Mouse (Mus musculus): Measurements from ENCODE around the gene Pla2g12a. TPM values are rescaled to one million over a fixed set of nuclear protein-coding genes. Genes with fewer than 3 reads are reported as not detected.
A peak's percentile ranks its signal among the peaks of the same experiment; 100 is the strongest.

Pla2g12a gene
- polyA plus RNA-seq, 1 experiment from 2014 or later = 38.4 TPM

GRCm38 (mm10) chr3:129887779-129888517 is 9.5 kb downstream of the Pla2g12a start:
- H3K9me3 ChIP-seq (replicated peaks; ENCODE audit: control insufficient read depth, low read length, poor library complexity, severe bottlenecking) = no peaks in the 10 kb centered on the region
- 91% methylated on average over 13 of the region's 13 CpGs for WGBS

GRCm38 (mm10) chr3:129892003-129892402 is 13.6 kb downstream of the Pla2g12a start:
- Histone ChIP-seq H3K9ac (ENCODE audit: low read depth, low read length) (no peak overlapping the region), H3K36me3 (ENCODE audit: control insufficient read depth, insufficient read depth, low read length) (peaks cover 13% of the 10 kb centered on the region), H3K4me3 (ENCODE audit: low read depth, low read length) (no peak overlapping the region), H3K27ac (ENCODE audit: low read length) (no peak overlapping the region), H3K9me3 (replicated peaks; ENCODE audit: control insufficient read depth, low read length, poor library complexity, severe bottlenecking) (no peaks in the 10 kb centered on the region), H3K4me1 (ENCODE audit: control insufficient read depth, insufficient read depth, low read length) (no peaks in the 10 kb centered on the region), H3K27me3 (ENCODE audit: control insufficient read depth, insufficient read depth, low read depth, low read length) (no peaks in the 10 kb centered on the region), H3K4me2 (ENCODE audit: low read length) (no peak overlapping the region)
- no peak for ATAC-seq
- 95% methylated on average over 5 of the region's 5 CpGs for WGBS

More at GRCm38 (mm10) chr3:129887779-129888517, 9.5 kb downstream of the Pla2g12a start:
- Histone ChIP-seq H3K36me3 (ENCODE audit: control insufficient read depth, insufficient read depth, low read length) (peaks cover 11% of the 10 kb centered on the region; the same call in 1 of the 2 replicates), H3K27me3 (ENCODE audit: control insufficient read depth, insufficient read depth, low read depth, low read length) (no peaks in the 10 kb centered on the region), H3K9ac (ENCODE audit: low read depth, low read length) (no peak overlapping the region), H3K4me2 (ENCODE audit: low read length) (no peak overlapping the region), H3K4me1 (ENCODE audit: control insufficient read depth, insufficient read depth, low read length) (no peaks in the 10 kb centered on the region), H3K4me3 (ENCODE audit: low read depth, low read length) (no peak overlapping the region), H3K27ac (ENCODE audit: low read length) (no peak overlapping the region)
- ATAC-seq = no peak

GRCm38 (mm10) chr3:129893143-129893542 is 14.7 kb downstream of the Pla2g12a start:
- ATAC-seq = no peak
- Histone ChIP-seq H3K27me3 (ENCODE audit: control insufficient read depth, insufficient read depth, low read depth, low read length) (no peaks in the 10 kb centered on the region), H3K9me3 (replicated peaks; ENCODE audit: control insufficient read depth, low read length, poor library complexity, severe bottlenecking) (no peaks in the 10 kb centered on the region), H3K4me2 (ENCODE audit: low read length) (no peak overlapping the region), H3K27ac (ENCODE audit: low read length) (no peak overlapping the region), H3K4me3 (ENCODE audit: low read depth, low read length) (no peak overlapping the region), H3K4me1 (ENCODE audit: control insufficient read depth, insufficient read depth, low read length) (no peaks in the 10 kb centered on the region), H3K9ac (ENCODE audit: low read depth, low read length) (no peak overlapping the region), H3K36me3 (ENCODE audit: control insufficient read depth, insufficient read depth, low read length) (peaks cover 13% of the 10 kb centered on the region)
- 96% methylated on average over 3 of the region's 3 CpGs for WGBS

- Histone ChIP-seq H3K4me1 (ENCODE audit: control insufficient read depth, insufficient read depth, low read length) (peaks cover under 1% of the 10 kb centered on the region), H3K9ac (ENCODE audit: low read depth, low read length) (no peak overlapping the region), H3K27me3 (ENCODE audit: control insufficient read depth, insufficient read depth, low read depth, low read length) (no peaks in the 10 kb centered on the region), H3K4me3 (ENCODE audit: low read depth, low read length) (no peak overlapping the region), H3K36me3 (ENCODE audit: control insufficient read depth, insufficient read depth, low read length) (peaks cover 11% of the 10 kb centered on the region), H3K4me2 (ENCODE audit: low read length) (no peak overlapping the region), H3K9me3 (replicated peaks; ENCODE audit: control insufficient read depth, low read length, poor library complexity, severe bottlenecking) (no peaks in the 10 kb centered on the region), H3K27ac (ENCODE audit: low read length) (no peak overlapping the region)
- ATAC-seq = no peak
- WGBS = 91% methylated on average over 6 of the region's 6 CpGs
These were observed 18.2 kb downstream of the Pla2g12a start for GRCm38 (mm10) chr3:129896591-129896990.

- no peaks in the 10 kb centered on the region; the same call in 1 of the 2 replicates for H3K36me3 ChIP-seq (ENCODE audit: control insufficient read depth, insufficient read depth, low read length)
- H3K9me3 ChIP-seq (replicated peaks; ENCODE audit: control insufficient read depth, low read length, poor library complexity, severe bottlenecking) = no peaks in the 10 kb centered on the region
- H3K4me3 ChIP-seq (ENCODE audit: low read depth, low read length) = no peak overlapping the region
- peaks cover 6% of the 10 kb centered on the region for H3K4me1 ChIP-seq (ENCODE audit: control insufficient read depth, insufficient read depth, low read length)
- no peak overlapping the region for H3K9ac ChIP-seq (ENCODE audit: low read depth, low read length)
- no peak overlapping the region for H3K4me2 ChIP-seq (ENCODE audit: low read length)
- ATAC-seq = no peak
- WGBS = 66% methylated on average over 4 of the region's 4 CpGs
- H3K27ac ChIP-seq (ENCODE audit: low read length) = no peak overlapping the region
- H3K27me3 ChIP-seq (ENCODE audit: control insufficient read depth, insufficient read depth, low read depth, low read length) = no peaks in the 10 kb centered on the region
These were observed 20.5 kb downstream of the Pla2g12a start for GRCm38 (mm10) chr3:129898886-129899285.

GRCm38 (mm10) chr3:129901271-129901809 is 22.9 kb downstream of the Pla2g12a start, which contains the start of gene Casp6:
TSS of gene Casp6 (plus strand) at chr3:129901425.
- Histone ChIP-seq H3K27me3 (ENCODE audit: control insufficient read depth, insufficient read depth, low read depth, low read length) (no peaks in the 10 kb centered on the region), H3K36me3 (ENCODE audit: control insufficient read depth, insufficient read depth, low read length) (no peaks in the 10 kb centered on the region), H3K27ac (ENCODE audit: low read length) (no peak within 1 kb of the TSS; the same call in 1 of the 2 replicates), H3K4me1 (ENCODE audit: control insufficient read depth, insufficient read depth, low read length) (peaks cover 6% of the 10 kb centered on the region), H3K4me2 (ENCODE audit: low read length) (peak within 1 kb of the TSS; percentile 78), H3K9me3 (replicated peaks; ENCODE audit: control insufficient read depth, low read length, poor library complexity, severe bottlenecking) (no peaks in the 10 kb centered on the region), H3K9ac (ENCODE audit: low read depth, low read length) (peak within 1 kb of the TSS; percentile 65), H3K4me3 (ENCODE audit: low read depth, low read length) (peak within 1 kb of the TSS; percentile 49)
- under 1% methylated on average over 34 of the region's 34 CpGs for WGBS
- ATAC-seq = peak; percentile 95

- WGBS = 99% methylated on average over 3 of the region's 3 CpGs
- Histone ChIP-seq H3K27ac (ENCODE audit: low read length) (no peak overlapping the region), H3K4me3 (ENCODE audit: low read depth, low read length) (no peak overlapping the region), H3K9ac (ENCODE audit: low read depth, low read length) (no peak overlapping the region), H3K9me3 (replicated peaks; ENCODE audit: control insufficient read depth, low read length, poor library complexity, severe bottlenecking) (no peaks in the 10 kb centered on the region), H3K4me1 (ENCODE audit: control insufficient read depth, insufficient read depth, low read length) (peaks cover 6% of the 10 kb centered on the region), H3K4me2 (ENCODE audit: low read length) (no peak overlapping the region), H3K27me3 (ENCODE audit: control insufficient read depth, insufficient read depth, low read depth, low read length) (no peaks in the 10 kb centered on the region), H3K36me3 (ENCODE audit: control insufficient read depth, insufficient read depth, low read length) (no peaks in the 10 kb centered on the region)
- no peak for ATAC-seq
These were observed 25.0 kb downstream of the Pla2g12a start for GRCm38 (mm10) chr3:129903369-129903768.

- no peaks in the 10 kb centered on the region for H3K27me3 ChIP-seq (ENCODE audit: control insufficient read depth, insufficient read depth, low read depth, low read length)
- WGBS = 93% methylated on average over 8 of the region's 8 CpGs
- no peaks in the 10 kb centered on the region for H3K9me3 ChIP-seq (replicated peaks; ENCODE audit: control insufficient read depth, low read length, poor library complexity, severe bottlenecking)
- no peaks in the 10 kb centered on the region for H3K36me3 ChIP-seq (ENCODE audit: control insufficient read depth, insufficient read depth, low read length)
- H3K4me1 ChIP-seq (ENCODE audit: control insufficient read depth, insufficient read depth, low read length) = peaks cover 6% of the 10 kb centered on the region
- H3K4me2 ChIP-seq (ENCODE audit: low read length) = no peak overlapping the region
- no peak overlapping the region for H3K9ac ChIP-seq (ENCODE audit: low read depth, low read length)
- no peak overlapping the region for H3K27ac ChIP-seq (ENCODE audit: low read length)
- ATAC-seq = no peak
- H3K4me3 ChIP-seq (ENCODE audit: low read depth, low read length) = no peak overlapping the region
These were observed 25.5 kb downstream of the Pla2g12a start for GRCm38 (mm10) chr3:129903866-129904265.

GRCm38 (mm10) chr3:129904381-129905132 is 26.2 kb downstream of the Pla2g12a start:
- ATAC-seq = no peak
- Histone ChIP-seq H3K9me3 (replicated peaks; ENCODE audit: control insufficient read depth, low read length, poor library complexity, severe bottlenecking) (no peaks in the 10 kb centered on the region), H3K9ac (ENCODE audit: low read depth, low read length) (no peak overlapping the region), H3K4me3 (ENCODE audit: low read depth, low read length) (no peak overlapping the region), H3K4me2 (ENCODE audit: low read length) (no peak overlapping the region), H3K36me3 (ENCODE audit: control insufficient read depth, insufficient read depth, low read length) (no peaks in the 10 kb centered on the region), H3K4me1 (ENCODE audit: control insufficient read depth, insufficient read depth, low read length) (peaks cover 6% of the 10 kb centered on the region), H3K27ac (ENCODE audit: low read length) (no peak overlapping the region), H3K27me3 (ENCODE audit: control insufficient read depth, insufficient read depth, low read depth, low read length) (no peaks in the 10 kb centered on the region)
- WGBS = 91% methylated on average over 7 of the region's 7 CpGs
